21 mouse cellular contexts compared by ENCODE assay signal in the genomic region with DNA sequence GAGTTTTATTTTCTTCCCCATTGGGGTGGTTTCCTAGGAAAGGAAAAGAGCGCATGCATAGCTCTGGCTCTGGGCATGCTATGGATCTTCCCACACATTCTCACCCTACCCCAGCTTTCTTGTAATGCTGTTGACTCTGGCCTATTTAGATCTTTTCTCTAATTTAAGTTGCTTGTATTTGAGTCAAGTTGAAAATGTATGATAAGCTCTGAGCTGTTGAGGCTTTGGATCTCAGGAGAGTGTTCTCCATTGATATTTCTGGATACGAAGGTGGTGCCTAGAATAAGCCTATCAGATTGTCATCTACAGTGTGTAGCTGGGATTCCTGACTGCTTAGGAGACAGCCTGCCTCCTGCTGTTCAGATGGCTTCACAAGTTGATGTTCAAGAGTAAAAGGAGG.
DNase-seq lines count a peak whose midpoint lies in the region; ATAC-seq and TF ChIP-seq lines count a peak whose summit lies in the region.
"Had no signal": no experiment of that assay in that cellular context is flagged by ENCODE, and none has a peak within 500 bp of the region (broad histone marks: within the 10 kb centered on the region; RNA-seq: fewer than 3 reads in every experiment).

No protein-coding gene starts in this region.

- peak; percentile 20 to 26 for DNase-seq in left cerebral cortex, adult 18-20 months (ENCODE audit: low spot score in 2 of 2)
- no peak for DNase-seq in left cerebral cortex, postnatal 4 days
- peak; percentile 76 for DNase-seq in brain, adult 2 months (ENCODE audit: low read depth, low spot score)
- peak; percentile 12 to 88 for DNase-seq in left cerebral cortex, postnatal 25 days (ENCODE audit: low spot score in 2 of 2)
- no peak for DNase-seq in embryo, embryonic 9.5 days (ENCODE audit: extremely low spot score)
- no peak for DNase-seq in liver, postnatal 0 days
- DNase-seq: adrenal gland, adult 2 months; adrenal gland, postnatal 25 days; cerebellum, adult 2 months; cerebellum, postnatal 10 days; embryo, embryonic 11 days; gastrocnemius, postnatal 10 days; heart, adult 2 months had no signal

- H3K4me3 ChIP-seq in cortical plate, adult 2 months (ENCODE audit: insufficient read depth, low read length) = no peak overlapping the region
- no peak overlapping the region for H3K4me3 ChIP-seq in liver, postnatal 0 days (ENCODE audit: low read depth, low read length)
- H3K4me3 ChIP-seq: embryonic facial prominence, embryonic 12.5 days; forebrain, embryonic 12.5 days; heart, adult 2 months; heart, embryonic 15.5 days; hindbrain, embryonic 10.5 days had no signal

- H3K9ac ChIP-seq in liver, postnatal 0 days (replicated peaks) = no peak overlapping the region
- H3K9ac ChIP-seq: embryonic facial prominence, embryonic 12.5 days; forebrain, embryonic 12.5 days; heart, embryonic 15.5 days; hindbrain, embryonic 14.5 days had no signal

- no peak overlapping the region for H3K4me2 ChIP-seq in liver, postnatal 0 days (ENCODE audit: low read depth, low read length)
- H3K4me2 ChIP-seq: embryonic facial prominence, embryonic 12.5 days; forebrain, embryonic 12.5 days; heart, embryonic 11.5 days; heart, embryonic 15.5 days; hindbrain, embryonic 14.5 days had no signal

- no peaks in the 10 kb centered on the region for H3K9me3 ChIP-seq in liver, postnatal 0 days (ENCODE audit: low read length)
- H3K9me3 ChIP-seq: embryonic facial prominence, embryonic 12.5 days; forebrain, embryonic 12.5 days; heart, embryonic 15.5 days; hindbrain, embryonic 10.5 days had no signal

- intact Hi-C loops in left cerebral cortex, postnatal 4 days (cut with DNase I) = no loop called here
- intact Hi-C loops in left cerebral cortex, postnatal 25 days (cut with DNase I) = loop anchor here (1.0 to 5.0 kb wide), 4 partner anchors 34 to 139 kb away; no protein-coding TSS in a partner anchor

- no peak for TF ChIP-seq POLR2A in cortical plate, adult 2 months (IDR thresholded peaks at IDR 0.05; ENCODE audit: extremely low read depth, insufficient read depth, low read length)

- 71% methylated on average over 2 of the region's 2 CpGs for WGBS in liver, postnatal 0 days (ENCODE audit: insufficient replicate concordance)

- H3K27ac ChIP-seq in cortical plate, adult 2 months (ENCODE audit: insufficient read depth, low read length) = no peak overlapping the region
- no peak overlapping the region for H3K27ac ChIP-seq in liver, postnatal 0 days (ENCODE audit: low read depth)
- H3K27ac ChIP-seq: embryonic facial prominence, embryonic 12.5 days; forebrain, embryonic 12.5 days; heart, adult 2 months; heart, embryonic 15.5 days; hindbrain, embryonic 10.5 days; hindbrain, embryonic 14.5 days had no signal

- no peak for TF ChIP-seq EP300 in liver, postnatal 0 days (IDR thresholded peaks at IDR 0.05; ENCODE audit: low read depth)

- ATAC-seq in liver, postnatal 0 days = no peak
- ATAC-seq: forebrain, embryonic 16.5 days had no signal

- H3K27me3 ChIP-seq in liver, postnatal 0 days (ENCODE audit: insufficient read depth, low read length) = no peaks in the 10 kb centered on the region
- H3K27me3 ChIP-seq: embryonic facial prominence, embryonic 12.5 days; forebrain, embryonic 12.5 days; heart, embryonic 15.5 days had no signal

- no peaks in the 10 kb centered on the region for H3K36me3 ChIP-seq in liver, postnatal 0 days (replicated peaks; ENCODE audit: insufficient read depth, low read length)
- H3K36me3 ChIP-seq: embryonic facial prominence, embryonic 12.5 days; forebrain, embryonic 12.5 days; heart, embryonic 15.5 days; hindbrain, embryonic 10.5 days had no signal

- H3K4me1 ChIP-seq in cortical plate, adult 2 months (ENCODE audit: control insufficient read depth, insufficient read depth, low read length) = peaks cover 4% of the 10 kb centered on the region
- no peaks in the 10 kb centered on the region for H3K4me1 ChIP-seq in liver, postnatal 0 days (ENCODE audit: insufficient read depth)
- H3K4me1 ChIP-seq: embryonic facial prominence, embryonic 12.5 days; forebrain, embryonic 12.5 days; heart, embryonic 15.5 days; hindbrain, embryonic 10.5 days had no signal

- peak; percentile 29; the same call in 1 of the 2 replicates for TF ChIP-seq CTCF in cortical plate, adult 2 months (IDR thresholded peaks at IDR 0.05; ENCODE audit: extremely low read depth, insufficient read depth, low read length)
- TF ChIP-seq CTCF in liver, postnatal 0 days (IDR thresholded peaks at IDR 0.05; ENCODE audit: low read depth) = no peak

Comparison
In these comparisons a context has a peak if more than half of its experiments do, and no peak if none do; other contexts are left out.
1. DNase-seq: peak in left cerebral cortex, adult 18-20 months (2 of 2), brain, adult 2 months (single experiment) and left cerebral cortex, postnatal 25 days (2 of 2); none in left cerebral cortex, postnatal 4 days (single experiment), embryo, embryonic 9.5 days (single experiment) and liver, postnatal 0 days (single experiment).